ENCODE assay signal across 7 mouse cellular contexts in genomic region chr5:140831064-140831431, GRCm38 (mm10). TPM values are rescaled to one million over a fixed set of nuclear protein-coding genes. Genes with fewer than 3 reads are reported as not detected.
DNase-seq lines count a peak whose midpoint lies in the region; ATAC-seq and TF ChIP-seq lines count a peak whose summit lies in the region.

No protein-coding gene starts in this region.

- peak; percentile 30; the same call in 1 of the 2 replicates for TF ChIP-seq EP300 in liver, embryonic 14.5 days (IDR thresholded peaks at IDR 0.05; ENCODE audit: low read depth)

- no peak for ATAC-seq in lung, embryonic 16.5 days (ENCODE audit: low read depth)
- no peak for ATAC-seq in forebrain, embryonic 16.5 days
- ATAC-seq in liver, embryonic 14.5 days (ENCODE audit: insufficient read depth), result peak; percentile 24; the same call in 1 of the 2 replicates
- no peak for ATAC-seq in stomach, embryonic 16.5 days (ENCODE audit: insufficient read depth, low FRiP score)

- H3K4me2 ChIP-seq in lung, embryonic 16.5 days (ENCODE audit: low read depth, low read length), result peak overlapping the region; percentile 67
- peak overlapping the region; percentile 56 for H3K4me2 ChIP-seq in forebrain, embryonic 16.5 days (ENCODE audit: low read length)
- peak overlapping the region; percentile 75 for H3K4me2 ChIP-seq in liver, embryonic 14.5 days (ENCODE audit: low read depth)
- H3K4me2 ChIP-seq in stomach, embryonic 16.5 days (ENCODE audit: low read depth, low read length), result peak overlapping the region; percentile 45

- H3K4me1 ChIP-seq in lung, embryonic 16.5 days (replicated peaks; ENCODE audit: control insufficient read depth, insufficient read depth, low read length), result peaks cover 28% of the 10 kb centered on the region
- peaks cover 32% of the 10 kb centered on the region for H3K4me1 ChIP-seq in forebrain, embryonic 16.5 days (replicated peaks; ENCODE audit: control insufficient read depth, insufficient read depth, low read length)
- H3K4me1 ChIP-seq in liver, embryonic 14.5 days (replicated peaks; ENCODE audit: control insufficient read depth in 2 of 2, insufficient read depth in 2 of 2, low read length in 1 of 2), result peaks cover 25% of the 10 kb centered on the region in 2 experiments
- peaks cover 28% of the 10 kb centered on the region for H3K4me1 ChIP-seq in stomach, embryonic 16.5 days (ENCODE audit: control insufficient read depth, insufficient read depth, low read length)

- no peaks in the 10 kb centered on the region for H3K27me3 ChIP-seq in lung, embryonic 16.5 days (ENCODE audit: control insufficient read depth, insufficient read depth, low read depth, low read length)
- no peaks in the 10 kb centered on the region for H3K27me3 ChIP-seq in forebrain, embryonic 16.5 days (replicated peaks; ENCODE audit: control insufficient read depth, insufficient read depth, low read length)
- H3K27me3 ChIP-seq in liver, embryonic 14.5 days (ENCODE audit: control insufficient read depth, insufficient read depth, low read length), result no peaks in the 10 kb centered on the region
- H3K27me3 ChIP-seq in stomach, embryonic 16.5 days (ENCODE audit: control insufficient read depth, insufficient read depth, low read length), result no peaks in the 10 kb centered on the region

- no peaks in the 10 kb centered on the region for H3K9me3 ChIP-seq in lung, embryonic 16.5 days (ENCODE audit: control insufficient read depth, low read length)
- H3K9me3 ChIP-seq in forebrain, embryonic 16.5 days (ENCODE audit: control insufficient read depth, low read length), result no peaks in the 10 kb centered on the region
- H3K9me3 ChIP-seq in liver, embryonic 14.5 days (ENCODE audit: control insufficient read depth, low read length), result no peaks in the 10 kb centered on the region
- H3K9me3 ChIP-seq in stomach, embryonic 16.5 days (replicated peaks; ENCODE audit: control insufficient read depth, low read length), result no peaks in the 10 kb centered on the region

- no peak overlapping the region; the same call in 1 of the 2 replicates for H3K9ac ChIP-seq in lung, embryonic 16.5 days (ENCODE audit: low read length)
- no peak overlapping the region for H3K9ac ChIP-seq in forebrain, embryonic 16.5 days (replicated peaks; ENCODE audit: low read depth, low read length)
- H3K9ac ChIP-seq in liver, embryonic 14.5 days (replicated peaks), result no peak overlapping the region; the same call in 1 of the 2 replicates
- no peak overlapping the region for H3K9ac ChIP-seq in stomach, embryonic 16.5 days (ENCODE audit: low read length)

- H3K36me3 ChIP-seq in lung, embryonic 16.5 days (ENCODE audit: control insufficient read depth, insufficient read depth, low read length), result no peaks in the 10 kb centered on the region
- H3K36me3 ChIP-seq in forebrain, embryonic 16.5 days (ENCODE audit: control insufficient read depth, insufficient read depth), result no peaks in the 10 kb centered on the region
- H3K36me3 ChIP-seq in liver, embryonic 14.5 days (replicated peaks; ENCODE audit: control insufficient read depth, insufficient read depth, low read depth), result no peaks in the 10 kb centered on the region
- no peaks in the 10 kb centered on the region for H3K36me3 ChIP-seq in stomach, embryonic 16.5 days (ENCODE audit: control insufficient read depth, insufficient read depth, low read length)

- peak overlapping the region; percentile 42 for H3K4me3 ChIP-seq in lung, embryonic 16.5 days (ENCODE audit: low read length)
- no peak overlapping the region for H3K4me3 ChIP-seq in forebrain, embryonic 16.5 days (replicated peaks; ENCODE audit: low read length)
- peak overlapping the region in 1 of 2 experiments; percentile 47; a peak in 2 of 4 replicates for H3K4me3 ChIP-seq in liver, embryonic 14.5 days (ENCODE audit: insufficient read depth in 1 of 2, low read depth in 2 of 2, low read length in 2 of 2)
- peak overlapping the region; percentile 21 for H3K4me3 ChIP-seq in stomach, embryonic 16.5 days (replicated peaks; ENCODE audit: low read length)

- TF ChIP-seq CTCF in liver, embryonic 14.5 days (IDR thresholded peaks at IDR 0.05; ENCODE audit: low read depth), result no peak

- no peak for DNase-seq in lung, postnatal 4 days
- DNase-seq in liver, embryonic 14.5 days (ENCODE audit: low read depth in 3 of 3, low spot score in 3 of 3), result peak in 1 of 3 experiments; percentile 37
- no peak for DNase-seq in ovary, postnatal 14 days (ENCODE audit: low spot score)
- DNase-seq in gastrocnemius, adult 8-10 months (ENCODE audit: low spot score in 2 of 2), result no peak

- WGBS in lung, embryonic 16.5 days, result 70% methylated on average over 8 of the region's 8 CpGs
- 78% methylated on average over 8 of the region's 8 CpGs for WGBS in forebrain, embryonic 16.5 days
- 50% methylated on average over 8 of the region's 8 CpGs for WGBS in liver, embryonic 14.5 days (ENCODE audit: insufficient replicate concordance)
- WGBS in stomach, embryonic 16.5 days, result 81% methylated on average over 8 of the region's 8 CpGs

- no peak overlapping the region; the same call in 1 of the 2 replicates for H3K27ac ChIP-seq in lung, embryonic 16.5 days (ENCODE audit: low read length)
- H3K27ac ChIP-seq in forebrain, embryonic 16.5 days (ENCODE audit: low read length), result no peak overlapping the region; the same call in 1 of the 2 replicates
- H3K27ac ChIP-seq in liver, embryonic 14.5 days, result peak overlapping the region; percentile 50
- no peak overlapping the region for H3K27ac ChIP-seq in stomach, embryonic 16.5 days (ENCODE audit: low read length)

RNA-seq across cellular contexts. Expression of gene Gna12, which starts 0.8 kb away (rescaled TPM):
- polyA plus RNA-seq in lung, embryonic 16.5 days (2015; fragmentation: Nextera tagmentation; extraction: Ambion mirVana), result 8.4 and 8.5 TPM in 2 replicates
- polyA plus RNA-seq in forebrain, embryonic 16.5 days (2015; fragmentation: Nextera tagmentation; extraction: Ambion mirVana), result 13.5 and 14.4 TPM in 2 replicates
- polyA plus RNA-seq in liver, embryonic 14.5 days (2012; rRNA removed), result 14.2 and 17.0 TPM in 2 replicates
- polyA plus RNA-seq in liver, embryonic 14.5 days (2014; fragmentation: Nextera tagmentation; extraction: Ambion mirVana), result 5.4 and 9.6 TPM in 2 replicates
- polyA plus RNA-seq in stomach, embryonic 16.5 days (2015; fragmentation: Nextera tagmentation; extraction: Ambion mirVana), result 6.9 and 7.2 TPM in 2 replicates
- 10 to 100 TPM; 21.4 to 30.8 (median 24.5) TPM for total RNA-seq in gastrocnemius, adult 8-10 months (2022)
